Mouse (Mus musculus): ENCODE measurements around the gene Gm10197. TPM values are rescaled to one million over a fixed set of nuclear protein-coding genes. Genes with fewer than 3 reads are reported as not detected.

Gene Gm10197
- total RNA-seq, 2 experiments from 2014 or later: not detected

DNA sequence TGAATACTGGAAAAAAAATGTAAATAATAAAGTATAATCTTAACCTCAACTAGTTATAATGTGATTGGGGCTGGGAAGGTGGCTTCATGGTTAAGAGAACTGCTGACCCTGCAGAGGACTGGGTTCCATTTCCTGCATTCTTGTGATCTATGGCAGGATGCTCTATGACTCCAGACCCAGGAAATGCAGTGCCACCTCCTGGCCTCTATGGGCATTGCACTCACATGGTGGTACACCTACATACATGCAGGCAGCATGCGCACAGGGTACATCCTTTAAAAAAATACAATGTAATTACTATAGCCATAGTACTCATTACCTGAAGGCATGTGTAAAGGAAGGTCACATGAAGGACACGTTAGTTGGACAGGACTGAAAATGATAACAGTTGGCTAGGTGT lies 8.6 kb downstream of the Gm10197 start:
- no peak for DNase-seq
- intact Hi-C loops (cut with DNase I): loop anchor here (5.0 kb wide), 1 partner anchor 351 kb away; no protein-coding TSS in a partner anchor

DNA sequence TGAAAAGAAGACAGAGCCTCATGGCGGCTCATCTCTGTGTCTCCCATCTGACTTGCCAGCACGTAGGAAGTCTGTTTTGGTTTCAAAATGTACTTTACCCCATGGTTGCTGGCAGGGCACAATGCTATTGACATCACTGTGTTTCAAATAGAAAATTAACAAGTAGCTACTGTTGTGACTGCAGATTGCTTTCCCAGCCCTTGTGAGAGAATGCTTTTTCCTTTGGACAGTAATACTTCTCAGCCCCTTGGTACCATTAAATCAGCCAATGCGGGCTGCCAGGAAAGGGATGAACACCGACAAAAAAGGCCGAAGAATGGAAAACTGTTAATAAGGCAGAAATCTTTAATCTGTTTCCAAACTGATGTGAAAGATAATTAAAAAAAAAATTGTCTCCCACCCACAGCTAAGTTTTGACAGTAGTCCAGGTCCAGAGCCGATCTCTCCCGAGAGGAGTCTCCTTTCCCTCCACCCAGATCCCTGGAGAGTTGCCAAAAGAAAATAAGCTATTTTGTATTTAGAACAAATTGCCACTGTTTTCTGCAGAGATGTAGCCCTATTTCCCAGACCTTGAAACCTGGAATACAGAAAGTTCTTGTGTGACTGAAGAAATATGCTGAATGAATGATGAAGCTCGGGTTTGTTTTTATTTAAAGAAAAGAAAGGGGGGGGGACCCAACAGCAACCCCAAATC lies 11.2 kb downstream of the Gm10197 start:
- intact Hi-C loops (cut with DNase I): loop anchor here (5.0 kb wide), 1 partner anchor 348 kb away; no protein-coding TSS in a partner anchor
- DNase-seq: no peak

DNA sequence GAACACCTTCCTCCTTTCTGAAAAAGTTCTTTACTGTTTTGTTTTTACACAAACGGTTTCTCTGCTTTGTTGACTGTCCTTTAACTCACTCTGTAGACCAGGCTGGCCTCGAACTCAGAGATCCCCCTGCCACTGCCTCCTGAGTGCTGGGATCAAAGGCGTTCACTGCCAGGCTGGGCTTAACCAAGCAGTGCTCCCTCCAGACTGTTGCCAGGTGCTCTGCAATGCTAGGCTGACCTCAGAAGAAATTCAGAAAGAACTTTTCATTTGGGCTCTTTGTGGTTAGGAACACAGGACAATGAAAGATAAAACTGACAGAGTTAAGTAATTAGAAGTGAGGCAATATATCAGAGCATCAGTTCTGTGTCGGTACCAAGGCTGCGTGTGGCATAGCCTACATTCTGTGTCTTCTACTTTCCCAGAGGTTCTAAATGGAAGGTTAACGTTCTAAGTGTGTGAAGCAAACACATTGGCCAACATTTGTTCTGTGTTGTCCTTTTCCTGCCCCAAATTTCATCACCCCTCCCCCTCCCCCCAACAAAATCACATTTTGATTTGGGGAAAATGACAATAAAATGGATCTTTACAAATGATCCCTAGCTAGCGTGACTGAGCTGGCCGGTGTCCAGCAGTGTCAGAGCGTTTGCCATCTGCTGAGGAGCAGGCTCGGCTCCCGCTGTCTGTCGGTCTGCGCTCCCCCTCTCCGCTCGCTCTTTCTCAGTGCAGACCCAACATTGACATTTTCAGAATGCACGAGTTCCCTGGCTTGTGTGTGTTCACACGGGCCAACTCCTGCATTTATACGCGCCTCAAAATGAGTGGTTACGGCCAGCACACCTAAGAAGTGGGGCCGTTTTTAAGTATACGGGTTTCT lies 12.2 kb downstream of the Gm10197 start:
- intact Hi-C loops (cut with DNase I): loop anchor here (5.0 kb wide), 1 partner anchor 347 kb away; no protein-coding TSS in a partner anchor
- peak; percentile 34 to 44 for DNase-seq

DNA sequence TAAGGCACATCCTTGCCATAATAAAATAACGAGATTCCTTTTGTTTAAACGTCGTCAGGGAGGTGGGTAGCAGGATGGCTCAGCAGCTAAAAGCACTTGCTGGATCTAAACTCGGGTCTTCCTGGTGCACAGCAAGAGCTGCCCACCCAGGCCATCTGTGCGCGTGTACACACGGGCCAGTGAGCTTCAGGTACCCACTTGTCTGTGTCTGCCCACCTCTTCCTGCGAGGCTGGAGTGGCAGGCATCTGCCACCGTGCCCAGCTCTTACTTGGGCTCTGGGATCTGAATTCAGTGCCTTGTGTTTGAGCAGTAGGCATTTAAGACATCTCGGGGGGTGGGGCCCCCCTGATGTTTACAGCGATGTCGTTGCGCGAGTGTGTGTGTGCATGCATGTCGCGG lies 16.5 kb downstream of the Gm10197 start:
- intact Hi-C loops (cut with DNase I): no loop called here
- DNase-seq: no peak

DNA sequence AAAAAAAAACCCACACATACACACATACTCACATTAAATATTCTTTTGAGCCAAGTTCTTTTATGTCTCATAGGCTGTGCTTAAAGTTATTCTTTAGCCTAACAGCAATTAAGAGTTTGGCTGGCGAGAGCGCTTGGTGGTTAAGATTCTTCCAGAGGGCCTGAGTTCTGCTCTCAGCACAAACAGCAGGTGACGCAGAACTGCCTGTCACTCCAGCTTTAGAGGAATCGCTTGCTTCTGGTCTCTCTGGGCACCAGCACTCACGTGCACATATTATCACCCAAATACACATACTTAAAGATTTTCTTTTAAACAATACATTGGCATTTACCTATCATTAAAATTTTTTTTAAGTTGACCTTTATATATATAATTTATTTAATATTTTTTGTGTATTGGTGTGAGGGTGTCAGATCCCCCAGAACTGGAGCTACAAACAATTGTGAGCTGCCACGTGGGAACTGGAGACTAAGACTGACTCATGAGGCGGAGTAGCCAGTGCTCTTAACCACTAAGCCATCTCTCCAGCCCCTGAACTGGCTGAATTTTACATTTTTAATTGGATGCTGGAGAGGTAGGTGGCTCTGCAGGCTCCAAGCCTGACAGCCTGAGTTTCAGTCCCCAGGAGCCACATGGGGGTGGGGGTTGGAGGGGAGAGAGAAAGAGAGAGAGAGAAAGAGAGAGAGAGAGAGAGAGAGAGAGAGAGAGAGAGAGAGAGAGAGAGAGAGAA lies 17.1 kb downstream of the Gm10197 start:
- DNase-seq: no peak
- intact Hi-C loops (cut with DNase I): no loop called here

DNA sequence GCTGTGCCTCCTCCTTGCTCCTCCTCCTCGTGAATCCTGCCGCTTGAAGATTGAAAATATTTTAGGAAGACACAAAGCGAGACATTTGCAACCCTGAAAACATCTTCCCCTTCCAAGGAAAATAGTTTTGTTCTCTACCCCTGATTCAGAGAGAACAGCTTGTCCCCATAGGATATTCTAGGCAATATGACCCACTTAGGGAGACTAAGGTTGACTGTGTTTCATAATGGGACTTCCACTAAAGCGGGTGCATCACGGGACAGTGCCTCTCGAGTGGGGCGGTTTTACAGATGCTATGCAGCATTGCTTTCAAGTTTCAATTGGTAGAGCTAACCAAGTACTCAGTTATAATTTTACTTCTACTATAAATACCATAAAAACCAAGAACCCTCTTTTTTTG lies 17.7 kb downstream of the Gm10197 start:
- intact Hi-C loops (cut with DNase I): no loop called here
- DNase-seq: no peak

DNA sequence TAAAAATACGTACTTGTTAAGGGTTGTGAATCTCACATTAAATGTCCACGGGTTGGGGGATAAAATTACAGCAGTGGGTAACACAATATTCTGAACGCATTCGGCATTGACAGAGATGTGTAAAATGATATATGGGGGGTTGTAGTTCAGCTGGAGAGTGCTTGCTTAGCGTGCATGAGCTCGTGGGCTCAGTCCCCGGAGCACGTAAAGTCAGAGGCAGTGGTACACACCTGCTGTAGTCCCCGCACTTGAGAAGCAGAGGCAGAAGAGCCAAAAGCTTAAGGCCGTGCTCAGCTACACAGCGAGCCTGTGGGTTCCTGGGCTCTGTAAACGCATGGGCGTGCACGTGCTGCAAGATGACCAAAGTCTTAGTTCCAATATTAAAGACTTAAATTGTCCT lies 25.8 kb downstream of the Gm10197 start:
- intact Hi-C loops (cut with DNase I): no loop called here
- no peak for DNase-seq

DNA sequence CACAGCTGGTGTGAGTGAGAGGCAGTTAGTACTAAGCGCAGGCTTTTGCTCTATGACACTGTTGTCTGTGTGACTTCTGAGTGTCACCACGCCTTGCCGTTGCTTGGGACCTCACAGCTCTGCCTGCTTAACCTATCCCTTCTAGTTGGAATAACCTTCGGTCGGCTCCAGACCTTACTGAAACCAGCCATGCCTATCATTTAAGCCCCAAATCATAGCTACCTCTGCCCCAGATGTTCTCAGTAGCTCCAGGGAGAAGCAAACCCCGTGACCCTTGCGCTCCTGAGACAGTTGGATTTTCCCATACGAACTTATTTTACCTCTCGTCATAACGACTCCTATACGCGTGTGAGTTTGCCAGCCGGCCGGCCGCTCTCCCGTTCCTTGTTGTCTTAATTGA lies 27.5 kb downstream of the Gm10197 start:
- intact Hi-C loops (cut with DNase I): no loop called here

DNA sequence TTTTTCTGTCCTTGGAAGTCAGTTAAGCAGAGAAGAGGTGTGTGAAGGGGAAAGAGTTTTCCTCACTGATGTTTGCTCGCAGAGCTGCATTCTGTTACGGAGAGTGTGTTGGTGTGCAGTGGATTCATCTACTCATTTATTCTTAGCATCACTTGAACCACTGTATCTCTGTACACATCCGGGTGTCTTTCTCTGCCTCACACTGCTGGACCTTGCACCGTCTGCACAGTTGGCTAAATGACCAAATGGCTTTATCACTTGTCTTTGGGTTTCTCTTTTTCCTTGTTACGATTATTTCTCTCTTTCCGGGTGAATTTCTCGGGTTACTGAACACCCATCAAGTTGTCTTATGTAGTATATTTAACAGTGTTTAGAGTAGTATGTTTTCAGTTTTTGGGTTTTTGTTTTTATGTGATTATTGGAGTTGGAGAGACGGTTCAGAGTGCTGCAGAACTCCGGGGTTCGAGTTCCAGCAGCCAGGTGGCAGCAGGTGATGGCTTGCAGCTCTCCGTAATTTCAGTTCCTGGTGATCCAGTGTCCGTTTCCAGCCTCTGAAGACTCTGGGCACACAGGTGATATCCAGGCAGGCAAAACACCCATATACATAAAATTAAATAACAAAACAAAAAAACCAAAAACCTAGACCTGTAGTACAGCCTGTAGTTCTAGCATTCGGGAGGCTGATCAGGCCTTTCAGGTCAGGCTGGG lies 28.2 kb downstream of the Gm10197 start:
- intact Hi-C loops (cut with DNase I): no loop called here
- no peak for DNase-seq

More for the DNA sequence above, 27.5 kb downstream of the Gm10197 start:
- no peak for DNase-seq

DNA sequence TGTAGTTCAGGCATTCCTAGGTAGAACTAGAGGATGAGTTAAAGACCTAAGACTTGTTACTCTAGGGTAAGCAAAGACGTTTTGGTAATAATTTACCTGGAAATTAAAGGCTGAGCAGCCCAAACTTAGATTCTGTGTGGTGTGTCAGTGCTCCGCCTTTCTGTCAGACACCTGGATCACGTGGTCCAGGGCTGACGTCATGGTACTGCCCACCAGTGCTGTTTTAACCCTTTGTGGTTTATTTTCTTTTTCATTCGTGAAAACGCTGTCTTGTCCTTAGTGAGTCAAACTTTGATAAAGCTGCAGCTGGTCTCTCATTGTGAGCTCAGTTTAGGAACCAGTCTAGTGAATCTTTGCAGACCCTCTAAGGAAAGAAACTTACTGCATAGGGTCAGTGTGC lies 31.1 kb downstream of the Gm10197 start:
- no peak for DNase-seq
- intact Hi-C loops (cut with DNase I): no loop called here

DNA sequence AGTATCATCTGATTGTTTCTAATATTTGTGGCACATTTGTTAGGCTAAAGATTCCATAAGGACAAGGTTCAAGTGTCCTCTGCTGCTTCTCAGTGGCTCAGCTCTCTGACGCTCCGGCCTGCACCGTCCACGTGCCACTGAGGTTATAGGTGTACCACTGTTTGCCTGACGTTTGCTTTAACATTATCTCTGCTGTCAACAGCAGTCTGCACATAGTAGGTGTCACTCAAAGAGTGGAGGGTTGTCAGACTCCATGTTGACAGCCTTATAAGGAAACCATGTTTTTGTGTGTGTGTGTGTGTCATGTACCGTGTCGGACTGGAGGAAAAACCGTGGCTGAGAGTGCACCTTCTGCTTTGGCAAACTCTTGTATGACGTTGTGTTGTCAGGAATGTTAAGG lies 36.3 kb downstream of the Gm10197 start:
- intact Hi-C loops (cut with DNase I): no loop called here
- DNase-seq: no peak

DNA sequence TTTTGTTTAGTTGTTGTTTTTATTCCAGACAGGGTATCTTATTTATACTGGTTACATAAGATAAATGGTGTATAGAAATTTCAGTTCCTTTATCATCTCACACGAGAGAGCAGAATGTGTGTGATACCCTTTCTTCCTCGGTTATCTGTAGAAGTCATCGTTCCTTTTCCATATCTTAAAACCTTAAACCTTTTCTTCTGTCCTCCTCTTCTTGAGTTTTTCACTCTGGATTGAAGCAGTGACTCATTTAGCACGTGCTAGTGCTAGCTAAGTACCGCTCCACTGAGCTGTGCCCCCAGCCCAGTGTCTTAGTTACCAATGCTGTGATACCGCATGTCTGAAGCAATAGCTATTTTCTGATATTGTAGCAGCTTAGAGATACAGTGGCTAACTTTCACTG lies 37.8 kb downstream of the Gm10197 start:
- DNase-seq: no peak
- intact Hi-C loops (cut with DNase I): loop anchor here (5.0 kb wide), 1 partner anchor 34 kb away; no protein-coding TSS in a partner anchor

DNA sequence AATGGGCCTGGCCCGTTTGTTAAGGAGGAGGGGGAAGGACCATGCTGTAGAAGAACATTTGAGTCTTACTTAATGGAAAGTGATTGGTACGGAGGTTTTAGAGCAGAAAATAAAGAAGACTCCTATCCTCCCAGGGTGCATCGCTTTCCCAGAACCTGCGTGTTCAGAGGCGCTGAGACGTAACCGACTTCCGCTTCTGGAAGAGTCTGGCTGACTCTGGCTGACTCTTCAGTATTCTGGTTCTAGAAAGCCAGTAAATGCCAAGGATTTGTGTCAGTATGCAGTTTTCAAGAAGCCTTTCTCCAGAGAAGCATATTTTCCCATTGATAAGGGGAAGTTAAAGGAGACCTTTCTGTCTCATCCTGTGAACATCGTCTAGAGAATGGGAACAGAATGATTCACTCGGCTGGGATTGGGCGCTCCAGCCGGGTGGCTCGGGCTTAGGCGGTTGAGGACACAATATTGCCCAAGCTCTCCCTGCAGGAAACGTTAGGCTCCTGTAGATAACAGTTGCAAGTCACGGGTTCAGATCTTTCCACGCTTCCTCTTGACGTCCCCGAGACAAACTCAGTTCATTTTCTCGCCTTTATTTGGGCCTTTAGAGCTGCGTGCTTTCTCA lies 39.6 kb downstream of the Gm10197 start:
- intact Hi-C loops (cut with DNase I): loop anchor here (5.0 kb wide), 1 partner anchor 35 kb away; no protein-coding TSS in a partner anchor
- DNase-seq: no peak

DNA sequence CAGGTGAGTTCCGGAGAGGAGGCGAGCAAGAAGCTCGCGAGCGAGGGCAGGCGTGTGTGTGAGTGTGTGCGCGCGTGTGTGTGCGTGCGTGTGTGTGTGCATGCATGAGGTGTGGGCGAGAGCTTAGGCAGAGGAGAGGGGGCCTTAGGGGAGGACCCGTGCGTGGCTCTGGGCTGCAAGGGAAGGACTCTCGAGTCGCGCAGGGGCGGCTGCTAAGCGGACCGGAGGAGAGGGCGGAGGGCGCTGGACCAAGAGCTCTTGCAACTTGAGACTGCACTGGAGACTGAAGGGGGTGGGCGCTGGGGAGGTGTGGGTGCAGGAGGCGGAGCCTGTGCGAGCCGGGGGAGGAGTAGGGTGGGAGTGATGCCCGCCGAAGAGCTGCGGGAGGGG lies 41.6 kb downstream of the Gm10197 start:
- intact Hi-C loops (cut with DNase I): loop anchor here (2.0 to 5.0 kb wide), 2 partner anchors 19 to 37 kb away; partner anchors contain the start of gene Mxi1
- peak; percentile 70 to 78 for DNase-seq

DNA sequence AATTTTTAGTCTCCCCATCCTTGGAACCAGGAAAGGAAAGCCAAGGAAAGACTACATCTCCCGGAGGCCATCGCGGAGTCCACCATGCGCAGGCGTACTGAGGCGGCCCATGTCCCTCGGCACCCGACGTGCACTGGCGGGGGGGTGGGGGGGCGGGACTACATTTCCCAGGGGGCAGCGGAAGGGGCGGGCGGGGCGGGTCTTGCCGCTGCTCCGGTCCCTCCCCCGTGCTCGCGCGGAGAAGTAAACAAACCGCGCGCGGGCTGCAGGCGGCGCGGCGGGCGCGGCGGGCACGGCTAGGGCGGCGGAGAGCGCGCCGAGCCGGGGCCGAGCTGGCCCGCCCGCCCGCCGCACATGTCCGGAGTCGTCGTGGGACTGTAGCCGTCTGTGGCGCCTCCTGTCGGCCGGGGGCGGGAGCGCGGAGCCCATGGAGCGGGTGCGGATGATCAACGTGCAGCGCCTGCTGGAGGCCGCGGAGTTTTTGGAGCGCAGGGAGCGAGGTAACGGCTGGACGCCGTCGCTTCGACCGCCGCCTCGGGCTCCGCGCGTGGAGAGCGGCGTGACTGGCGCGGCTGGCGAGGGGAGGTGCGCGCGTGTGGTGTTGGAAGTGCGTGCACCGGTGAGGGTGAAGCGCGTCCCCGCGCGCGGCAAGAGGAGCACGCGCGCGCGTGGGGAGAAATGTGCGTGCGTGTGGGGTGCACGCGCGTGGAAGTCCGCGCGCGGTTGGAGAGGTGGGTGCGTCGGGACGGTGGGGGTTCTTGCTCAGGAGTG lies 42.2 kb downstream of the Gm10197 start:
- intact Hi-C loops (cut with DNase I): loop anchor here (2.0 kb wide), 1 partner anchor 19 kb away; the partner anchor contains the start of gene Mxi1
- peak; percentile 89 to 91 for DNase-seq

DNA sequence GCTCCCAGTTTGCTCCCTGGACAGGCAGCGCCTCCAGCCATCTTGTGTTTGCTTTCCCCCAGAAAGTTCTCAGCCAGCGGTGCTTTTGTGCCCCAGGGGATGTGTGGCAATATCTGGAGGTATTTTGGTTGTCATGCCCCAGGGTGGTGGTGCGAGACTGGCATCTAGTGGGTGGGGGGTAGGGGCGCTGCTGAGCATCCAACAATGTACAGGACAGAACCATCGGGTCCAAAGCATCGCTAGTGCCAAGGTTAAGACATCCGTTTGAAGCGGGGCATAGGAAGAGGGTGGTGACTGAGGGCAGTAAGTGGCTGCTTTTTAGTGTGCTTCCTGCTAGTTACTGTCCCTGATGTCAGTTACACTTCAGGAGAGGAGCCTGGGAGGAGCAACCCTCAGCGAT lies 43.5 kb downstream of the Gm10197 start:
- intact Hi-C loops (cut with DNase I): loop anchor here (2.0 kb wide), 1 partner anchor 17 kb away; the partner anchor contains the start of gene Mxi1

DNA sequence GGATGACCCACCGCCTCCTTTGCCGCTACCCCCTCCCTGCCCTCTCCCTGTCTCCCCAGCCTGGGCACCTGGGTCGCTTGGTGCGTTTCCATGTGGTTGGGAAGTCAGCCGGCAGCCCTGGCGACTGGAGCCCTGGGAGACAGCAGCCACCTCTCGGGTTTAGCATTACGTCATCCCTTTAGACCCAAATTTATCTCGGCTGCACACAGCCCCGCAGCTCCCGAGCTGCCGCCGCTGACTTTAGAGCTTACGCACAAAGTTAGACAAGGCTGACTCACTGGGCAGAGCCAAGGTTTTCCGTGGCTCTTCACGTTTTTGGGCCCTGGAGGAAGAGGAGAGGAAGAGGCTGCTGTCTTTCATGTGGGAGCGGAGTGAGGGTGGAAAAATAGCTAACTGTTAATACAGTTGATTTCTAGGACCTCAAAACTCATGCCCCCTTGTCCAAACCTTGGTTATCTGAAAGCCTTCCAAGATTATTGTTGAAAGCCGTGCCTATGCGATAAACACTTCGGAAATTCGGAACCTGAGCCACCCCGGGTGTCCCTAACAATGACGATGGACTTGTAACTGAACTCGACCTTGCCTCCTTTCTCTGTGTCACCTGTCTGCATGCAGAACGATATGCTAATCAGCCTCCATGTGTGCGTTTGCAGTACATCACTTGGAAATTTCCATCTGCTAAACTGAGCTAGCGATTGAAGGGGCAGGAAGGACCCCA lies 45.8 kb downstream of the Gm10197 start:
- DNase-seq: peak; percentile 51 to 63
- intact Hi-C loops (cut with DNase I): no loop called here

More for the DNA sequence above, 43.5 kb downstream of the Gm10197 start:
- DNase-seq: no peak

DNA sequence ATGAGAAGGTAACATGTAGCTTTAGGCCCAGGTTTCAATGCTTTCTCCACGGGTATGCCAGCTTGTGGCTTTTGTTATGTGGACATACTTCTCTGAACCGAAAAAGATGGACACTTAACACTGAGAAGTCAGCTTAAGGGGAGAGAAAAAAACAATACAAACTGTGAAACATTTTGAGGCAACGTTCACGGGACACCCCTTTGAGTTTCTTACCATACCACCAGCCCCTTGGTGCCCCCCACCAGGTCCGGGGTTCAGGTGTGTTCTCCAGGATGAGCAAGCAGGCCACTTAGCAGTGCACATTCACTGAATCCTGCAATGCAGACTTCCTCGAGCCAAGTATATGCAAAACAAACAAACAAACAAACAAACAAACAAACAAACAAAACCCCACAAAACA lies 46.7 kb downstream of the Gm10197 start:
- DNase-seq: no peak

More for the DNA sequence above, 46.7 kb downstream of the Gm10197 start:
- intact Hi-C loops (cut with DNase I): no loop called here
